Mouse (Mus musculus): Measurements from ENCODE around the gene Stx11.

DNA sequence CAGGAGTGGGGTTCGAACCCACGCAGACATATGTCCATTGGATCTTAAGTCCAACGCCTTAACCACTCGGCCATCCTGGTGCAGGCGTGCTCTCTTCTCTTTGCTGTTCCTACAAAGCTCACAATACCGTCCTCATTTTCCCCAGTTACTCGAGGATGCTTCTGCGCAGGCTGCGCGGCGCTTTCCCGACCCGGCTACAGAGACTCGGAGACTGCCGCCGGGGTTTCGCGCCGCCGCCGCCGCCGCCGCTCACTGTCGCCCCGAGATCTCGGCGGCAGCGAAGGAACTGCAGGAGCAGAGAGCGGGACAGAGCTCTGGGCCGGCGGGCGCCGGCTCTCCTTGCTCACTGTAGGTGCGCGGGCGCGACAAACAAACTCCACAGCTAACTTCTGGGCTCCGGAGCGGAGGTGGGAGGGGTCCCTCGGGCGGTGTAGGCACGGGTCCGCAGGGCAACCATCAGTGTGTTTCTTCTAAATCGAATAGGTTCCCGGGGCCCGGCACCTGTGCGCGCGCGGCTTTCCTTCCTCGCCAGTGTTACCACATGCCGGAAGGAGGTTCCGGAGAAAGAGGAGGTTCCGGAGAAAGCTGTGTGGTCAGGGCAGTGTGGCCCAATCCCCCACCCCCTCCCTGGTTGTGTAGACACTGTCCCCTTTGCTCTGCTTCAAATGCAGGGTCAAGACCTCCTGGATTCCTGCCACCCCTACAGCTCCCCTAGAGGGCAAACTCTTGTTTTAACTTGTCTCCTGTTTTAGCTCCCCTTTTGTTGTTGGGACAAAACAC, 41.3 kb downstream of the Stx11 start:
- TF ChIP-seq CTCF (IDR thresholded peaks at IDR 0.05; ENCODE audit: control insufficient read depth, insufficient read depth, insufficient replicate concordance, low read depth, low read length) (no peak), POLR2A (IDR thresholded peaks at IDR 0.05; ENCODE audit: control insufficient read depth, low read depth, low read length) (0 out of 2 replicates have a peak, but pooled peaks have one; percentile 31)
